Mouse (Mus musculus): ENCODE data around the gene Ifnar2. TPM values are rescaled to one million over a fixed set of nuclear protein-coding genes. Genes with fewer than 3 reads are reported as not detected.
A peak's percentile ranks its signal among the peaks of the same experiment; 100 is the strongest.

Ifnar2 gene
- polyA plus RNA-seq, 1 experiment from 2014 or later = 67.4 TPM

DNA sequence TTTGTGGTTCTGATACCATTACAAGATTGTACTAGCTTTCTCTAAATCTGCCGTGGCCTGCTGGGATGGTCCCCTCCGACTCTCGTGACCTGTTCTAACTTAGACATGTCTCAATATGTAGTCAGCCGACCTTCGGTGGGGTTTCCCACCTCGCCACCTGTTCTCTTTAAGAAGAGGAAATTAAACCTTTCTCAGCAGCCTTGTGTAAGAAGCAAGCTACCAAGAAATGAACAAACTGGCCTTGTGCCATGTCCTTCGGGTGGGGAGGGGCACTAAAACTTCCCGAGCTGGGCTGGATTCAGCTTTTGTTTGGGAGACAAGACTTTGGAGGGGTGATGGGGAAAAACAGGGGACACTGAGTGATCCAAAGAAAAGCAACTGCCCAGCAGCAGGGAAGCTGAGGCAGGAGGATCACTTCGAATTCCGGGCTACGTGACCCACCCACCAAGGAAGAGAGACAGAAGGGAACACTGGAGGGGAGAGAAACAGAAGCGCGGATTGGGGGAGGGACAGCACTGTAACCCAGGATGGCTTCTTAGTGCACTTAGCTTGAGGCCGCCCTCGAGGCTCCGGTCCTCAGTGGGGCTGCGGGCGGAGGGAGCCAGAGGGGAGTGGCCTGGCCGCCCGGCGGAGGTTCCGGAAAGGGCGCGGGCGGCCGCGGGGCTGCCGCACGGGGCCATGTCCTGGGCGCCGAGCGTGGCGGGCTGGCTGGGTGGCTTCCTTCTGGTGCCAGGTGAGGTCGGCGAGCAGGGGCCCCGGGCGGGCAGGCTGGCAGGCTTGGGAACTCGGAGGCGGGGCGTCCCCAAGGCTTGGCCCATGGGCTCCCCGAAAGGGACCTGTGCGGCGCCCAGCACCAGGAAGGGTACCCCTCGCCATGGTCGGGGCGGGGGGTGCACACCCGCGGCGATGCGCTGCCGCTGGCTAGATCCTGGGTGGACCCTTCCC is 33.3 kb downstream of the Ifnar2 start, which contains the start of gene Il10rb:
Gene Il10rb, plus strand, starts transcription at position 525 of the 945 bp plus-strand sequence.
- H3K36me3 ChIP-seq = peaks cover 59% of the 10 kb centered on the region
- WGBS (ENCODE audit: insufficient replicate concordance) = 3% methylated on average over 48 of the region's 51 CpGs

DNA sequence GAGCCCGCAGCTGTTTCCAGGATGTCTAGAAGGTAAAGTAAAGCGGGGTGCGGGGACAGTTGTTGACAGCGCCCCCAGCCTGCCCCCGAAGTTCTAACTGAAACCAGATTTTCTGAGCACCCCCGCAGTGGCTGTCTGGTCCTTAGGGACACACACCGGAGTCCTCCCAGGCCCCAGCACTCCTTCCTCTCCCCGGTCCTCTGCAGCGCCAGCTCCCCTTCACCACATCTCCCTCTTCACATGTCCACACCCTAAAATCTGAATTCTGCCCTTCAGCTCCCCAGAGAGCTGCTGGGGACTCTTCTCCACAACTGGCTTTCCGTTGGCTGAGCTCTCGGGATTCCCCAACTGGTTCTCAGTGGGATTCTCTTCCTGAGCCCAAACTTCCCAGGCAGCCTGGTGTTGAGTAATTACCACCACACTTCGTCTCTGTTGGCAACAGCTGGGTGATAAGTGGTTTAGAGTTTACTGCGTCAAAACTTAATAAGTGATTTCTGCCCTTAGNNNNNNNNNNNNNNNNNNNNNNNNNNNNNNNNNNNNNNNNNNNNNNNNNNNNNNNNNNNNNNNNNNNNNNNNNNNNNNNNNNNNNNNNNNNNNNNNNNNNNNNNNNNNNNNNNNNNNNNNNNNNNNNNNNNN is 34.1 kb downstream of the Ifnar2 start:
- Histone ChIP-seq H3K36me3 (peaks cover 57% of the 10 kb centered on the region), H3K27me3 (no peaks in the 10 kb centered on the region), H3K4me2 (peak overlapping the region; percentile 94), H3K9ac (peak overlapping the region; percentile 96), H3K4me3 (replicated peaks) (peak overlapping the region; percentile 87), H3K4me1 (replicated peaks) (peaks cover 68% of the 10 kb centered on the region), H3K27ac (peak overlapping the region; percentile 92), H3K9me3 (replicated peaks) (no peaks in the 10 kb centered on the region)
- WGBS (ENCODE audit: insufficient replicate concordance) = 1% methylated on average over 13 of the region's 13 CpGs
- ATAC-seq (ENCODE audit: low read depth) (peak; percentile 64), DNase-seq (peak; percentile 16)

More for the DNA sequence above, 33.3 kb downstream of the Ifnar2 start, which contains the start of gene Il10rb:
- Histone ChIP-seq H3K4me1 (replicated peaks) (peaks cover 71% of the 10 kb centered on the region), H3K27me3 (no peaks in the 10 kb centered on the region), H3K4me3 (replicated peaks) (peak within 1 kb of the TSS; percentile 87), H3K9ac (peak within 1 kb of the TSS; percentile 96), H3K4me2 (peak within 1 kb of the TSS; percentile 94), H3K9me3 (replicated peaks) (no peaks in the 10 kb centered on the region), H3K27ac (peak within 1 kb of the TSS; percentile 92)
- ATAC-seq (ENCODE audit: low read depth) = peak; percentile 93
- DNase-seq = peak; percentile 71

DNA sequence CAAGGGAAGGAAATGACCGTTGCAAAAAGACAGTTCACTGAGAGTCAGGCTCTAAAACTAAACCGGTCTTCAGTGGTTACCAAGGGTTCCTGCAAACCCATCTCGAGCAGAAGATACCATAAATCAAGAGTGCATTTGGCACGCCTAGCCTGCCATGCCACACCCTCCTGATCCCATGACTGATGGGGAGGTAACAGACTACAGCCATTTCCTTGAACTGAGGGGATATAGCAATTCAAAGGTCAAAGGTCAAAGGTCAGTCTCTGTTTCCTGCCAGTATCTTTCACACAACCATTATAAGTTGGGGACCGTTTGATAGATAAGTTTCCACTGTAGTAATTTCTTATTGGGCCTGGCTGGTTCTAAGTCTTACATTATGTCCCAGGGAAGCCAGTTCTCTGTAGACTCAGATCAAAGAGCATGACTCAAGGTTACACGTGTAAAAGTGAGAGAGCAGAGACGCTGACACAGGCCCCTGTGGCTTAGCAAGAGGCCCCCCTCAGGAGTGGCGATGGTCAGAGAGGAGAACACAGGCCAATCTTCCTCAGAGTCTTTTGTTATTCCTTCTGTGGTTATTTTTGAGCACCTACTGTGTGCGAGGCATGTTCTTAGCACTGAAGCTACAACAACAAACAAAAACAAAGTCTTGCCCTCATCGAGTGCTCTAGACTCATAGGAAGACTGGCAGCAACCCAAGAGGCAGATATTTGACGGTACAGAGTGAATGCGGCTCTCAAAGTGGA is 40.7 kb downstream of the Ifnar2 start:
- Histone ChIP-seq H3K9ac (no peak overlapping the region), H3K27ac (peak overlapping the region; percentile 69; the same call in 1 of the 2 replicates), H3K4me1 (replicated peaks) (peaks cover 70% of the 10 kb centered on the region), H3K9me3 (replicated peaks) (no peaks in the 10 kb centered on the region), H3K4me3 (replicated peaks) (no peak overlapping the region), H3K36me3 (peaks cover 64% of the 10 kb centered on the region), H3K27me3 (no peaks in the 10 kb centered on the region), H3K4me2 (no peak overlapping the region)
- no peak for DNase-seq
- peak; percentile 53; the same call in 1 of the 2 replicates for ATAC-seq (ENCODE audit: low read depth)
- WGBS (ENCODE audit: insufficient replicate concordance) = 51% methylated on average over 12 of the region's 12 CpGs

DNA sequence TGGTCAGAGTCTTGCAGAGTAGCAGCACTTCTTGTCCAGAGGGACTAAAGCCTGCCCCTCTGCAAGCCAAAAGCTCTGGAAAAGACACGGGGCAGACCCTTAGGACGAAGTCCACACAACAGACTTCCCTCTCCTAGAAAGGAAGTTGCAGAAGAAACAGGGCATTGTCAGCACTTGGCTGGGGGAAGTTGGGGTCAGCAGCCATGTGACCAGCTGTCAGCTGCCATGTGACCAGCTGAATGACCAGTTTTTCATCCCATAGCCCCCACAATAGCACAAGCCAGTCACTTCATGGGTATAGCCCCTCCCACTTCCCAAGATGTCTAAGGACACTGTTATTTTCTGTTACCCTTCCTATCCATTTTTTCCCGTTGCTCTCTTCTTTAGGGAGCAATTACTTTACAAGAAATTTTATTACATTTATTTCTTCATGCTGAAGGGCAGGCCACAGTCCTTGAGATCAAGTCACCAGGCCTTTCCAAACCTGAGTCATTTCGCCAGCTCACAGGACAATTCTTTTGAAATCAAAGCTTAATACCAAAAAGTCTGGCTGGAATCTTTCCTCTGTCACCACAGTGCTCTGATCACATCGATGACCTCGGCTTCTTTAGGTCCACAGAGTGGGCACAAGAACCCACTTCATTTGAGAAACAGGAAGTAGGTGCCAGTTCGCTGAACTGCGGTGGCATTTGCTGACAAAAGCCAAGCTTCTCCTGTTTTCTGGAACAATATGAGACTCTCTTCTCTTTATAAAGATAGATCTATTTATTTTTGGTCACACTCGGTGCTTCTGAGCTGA is 43.0 kb downstream of the Ifnar2 start:
- ATAC-seq (ENCODE audit: low read depth) = no peak
- DNase-seq = no peak
- H3K9me3 ChIP-seq (replicated peaks) = no peaks in the 10 kb centered on the region
- H3K4me1 ChIP-seq (replicated peaks) = peaks cover 50% of the 10 kb centered on the region
- no peak overlapping the region for H3K9ac ChIP-seq
- no peak overlapping the region for H3K4me2 ChIP-seq
- peaks cover 72% of the 10 kb centered on the region for H3K36me3 ChIP-seq
- no peaks in the 10 kb centered on the region for H3K27me3 ChIP-seq
- H3K4me3 ChIP-seq (replicated peaks) = no peak overlapping the region
- peak overlapping the region; percentile 69 for H3K27ac ChIP-seq
- 73% methylated on average over 9 of the region's 9 CpGs for WGBS (ENCODE audit: insufficient replicate concordance)

DNA sequence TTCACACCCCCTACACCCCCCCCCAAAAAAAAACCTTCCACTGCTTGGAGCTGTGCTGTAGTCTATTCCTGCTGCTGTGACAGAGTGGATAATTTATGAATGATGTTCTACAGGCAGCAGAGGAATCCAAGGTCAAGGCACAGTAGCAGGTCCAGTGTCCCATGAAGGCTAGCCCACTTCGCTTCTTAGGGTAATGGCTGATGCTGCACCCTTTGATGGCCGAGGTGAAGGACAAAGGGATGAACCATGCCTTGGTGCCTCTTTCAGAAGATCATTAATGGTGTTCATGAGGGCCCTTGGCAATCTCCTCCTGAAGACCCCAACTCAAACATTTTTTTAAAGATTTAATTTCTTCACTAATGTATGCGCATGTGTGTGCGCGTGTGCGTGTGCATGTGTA is 43.8 kb downstream of the Ifnar2 start:
- Histone ChIP-seq H3K9me3 (replicated peaks) (no peaks in the 10 kb centered on the region), H3K27ac (peak overlapping the region; percentile 72), H3K27me3 (no peaks in the 10 kb centered on the region), H3K36me3 (peaks cover 75% of the 10 kb centered on the region), H3K4me1 (replicated peaks) (peaks cover 44% of the 10 kb centered on the region), H3K4me2 (0 out of 2 replicates have a peak overlapping the region, but pooled peaks have one; percentile 9), H3K9ac (no peak overlapping the region), H3K4me3 (replicated peaks) (no peak overlapping the region)
- WGBS (ENCODE audit: insufficient replicate concordance) = 96% methylated on average over 6 of the region's 6 CpGs
- ATAC-seq (ENCODE audit: low read depth) (no peak), DNase-seq (no peak)

- Histone ChIP-seq H3K9me3 (replicated peaks) (no peaks in the 10 kb centered on the region), H3K9ac (0 out of 2 replicates have a peak overlapping the region, but pooled peaks have one; percentile 23), H3K36me3 (peaks cover 75% of the 10 kb centered on the region), H3K27me3 (no peaks in the 10 kb centered on the region), H3K27ac (peak overlapping the region; percentile 72), H3K4me1 (replicated peaks) (peaks cover 44% of the 10 kb centered on the region), H3K4me3 (replicated peaks) (no peak overlapping the region), H3K4me2 (peak overlapping the region; percentile 9; the same call in 1 of the 2 replicates)
- peak; percentile 82 for ATAC-seq (ENCODE audit: low read depth)
- no peak for DNase-seq
- WGBS (ENCODE audit: insufficient replicate concordance) = 43% methylated on average over 7 of the region's 7 CpGs
These were observed 44.4 kb downstream of the Ifnar2 start for GRCm38 (mm10) chr16:91416938-91417337.

DNA sequence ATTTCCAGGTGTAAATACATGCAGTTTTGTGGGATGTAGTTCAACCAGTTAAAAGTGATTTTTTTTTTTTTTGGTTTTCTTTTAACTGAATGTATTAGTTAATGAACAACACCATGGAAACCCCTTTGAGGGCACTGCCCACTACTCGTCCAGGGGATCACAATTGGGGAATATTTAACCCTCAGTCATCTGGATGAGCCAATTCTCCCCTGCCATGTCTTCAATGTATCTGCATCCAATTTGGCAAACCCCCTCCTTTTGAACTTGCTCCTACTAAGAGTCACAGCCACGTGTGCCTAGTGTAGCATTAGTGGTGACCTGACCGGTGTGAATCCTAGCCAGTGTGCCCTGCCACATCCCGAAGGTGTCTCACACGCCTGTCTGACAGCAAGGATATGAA is 45.9 kb downstream of the Ifnar2 start:
- Histone ChIP-seq H3K27ac (no peak overlapping the region), H3K4me3 (replicated peaks) (no peak overlapping the region), H3K36me3 (peaks cover 79% of the 10 kb centered on the region), H3K4me2 (no peak overlapping the region), H3K27me3 (no peaks in the 10 kb centered on the region), H3K4me1 (replicated peaks) (peaks cover 30% of the 10 kb centered on the region), H3K9me3 (replicated peaks) (no peaks in the 10 kb centered on the region), H3K9ac (no peak overlapping the region)
- WGBS (ENCODE audit: insufficient replicate concordance) = 77% methylated on average over 5 of the region's 5 CpGs
- DNase-seq = no peak
- ATAC-seq (ENCODE audit: low read depth) = no peak

DNA sequence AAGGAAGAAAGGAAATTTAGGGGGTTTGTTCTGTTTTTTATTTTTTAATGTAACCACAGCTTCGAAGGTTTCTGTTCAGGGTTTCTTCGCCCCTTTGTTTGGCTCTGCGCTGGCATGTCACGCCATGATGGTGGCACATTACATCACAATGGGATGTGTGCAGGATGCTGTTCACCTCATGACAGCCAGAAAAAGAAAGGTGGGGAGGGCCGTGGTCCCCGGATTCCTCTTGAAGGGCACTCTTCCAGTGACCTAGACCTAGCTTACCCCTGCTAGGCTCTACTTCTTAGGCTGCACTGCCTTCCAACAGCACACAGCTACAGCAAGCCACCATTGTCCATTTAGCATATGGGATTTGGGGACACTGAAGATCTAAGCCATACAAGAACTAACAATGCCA is 53.2 kb downstream of the Ifnar2 start:
- Histone ChIP-seq H3K36me3 (peaks cover 65% of the 10 kb centered on the region), H3K9ac (no peak overlapping the region), H3K27me3 (no peaks in the 10 kb centered on the region), H3K9me3 (replicated peaks) (no peaks in the 10 kb centered on the region), H3K4me3 (replicated peaks) (no peak overlapping the region), H3K4me2 (no peak overlapping the region), H3K4me1 (replicated peaks) (no peaks in the 10 kb centered on the region), H3K27ac (0 out of 2 replicates have a peak overlapping the region, but pooled peaks have one; percentile 4)
- 93% methylated on average over 6 of the region's 6 CpGs for WGBS (ENCODE audit: insufficient replicate concordance)
- ATAC-seq (ENCODE audit: low read depth) (no peak), DNase-seq (no peak)

DNA sequence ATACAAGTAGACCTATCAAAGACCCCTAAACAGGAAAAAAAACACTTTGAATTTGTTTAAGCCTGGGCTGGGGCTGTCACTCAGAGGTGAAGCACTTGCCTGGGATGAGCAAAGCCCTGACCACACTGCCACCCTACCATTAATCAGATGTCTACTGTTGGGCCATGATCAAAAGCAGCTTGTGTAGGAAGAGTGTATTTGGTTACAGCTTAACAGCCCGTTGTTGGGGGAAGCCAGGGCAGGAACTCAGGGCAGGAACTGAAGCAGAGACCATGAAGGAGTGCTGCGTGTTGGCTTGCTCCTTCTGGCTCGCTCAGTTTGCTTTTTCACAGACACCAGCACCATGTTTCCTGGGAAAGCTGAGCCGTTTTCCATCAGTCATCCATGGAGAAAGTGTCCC is 54.0 kb downstream of the Ifnar2 start:
- H3K4me1 ChIP-seq (replicated peaks) = no peaks in the 10 kb centered on the region
- H3K4me3 ChIP-seq (replicated peaks) = no peak overlapping the region
- ATAC-seq (ENCODE audit: low read depth) (no peak), DNase-seq (no peak)
- peaks cover 57% of the 10 kb centered on the region for H3K36me3 ChIP-seq
- H3K9ac ChIP-seq = no peak overlapping the region
- no peak overlapping the region for H3K4me2 ChIP-seq
- 0 out of 2 replicates have a peak overlapping the region, but pooled peaks have one; percentile 4 for H3K27ac ChIP-seq
- H3K27me3 ChIP-seq = no peaks in the 10 kb centered on the region
- WGBS (ENCODE audit: insufficient replicate concordance) = 75% methylated on average over 4 of the region's 4 CpGs
- no peaks in the 10 kb centered on the region for H3K9me3 ChIP-seq (replicated peaks)

GRCm38 (mm10) chr16:91427461-91427860 is 54.9 kb downstream of the Ifnar2 start:
- WGBS (ENCODE audit: insufficient replicate concordance) = 66% methylated on average over 5 of the region's 5 CpGs
- DNase-seq (no peak), ATAC-seq (ENCODE audit: low read depth) (no peak)
- Histone ChIP-seq H3K27me3 (no peaks in the 10 kb centered on the region), H3K9ac (no peak overlapping the region), H3K4me2 (no peak overlapping the region), H3K4me1 (replicated peaks) (peaks cover 8% of the 10 kb centered on the region), H3K36me3 (peaks cover 49% of the 10 kb centered on the region), H3K27ac (no peak overlapping the region), H3K9me3 (replicated peaks) (no peaks in the 10 kb centered on the region), H3K4me3 (replicated peaks) (no peak overlapping the region)

Data from liver, embryonic 13.5 days (tissue).